Mouse (Mus musculus) ES-CJ7 (cell line): ENCODE data around the gene 0610010F05Rik.

Experiments
- DNase-seq: peaks from one replicate; pipeline ENCODE4 v3.0.0; 2011; ENCODE audit warnings: low read depth, low spot score

Gene 0610010F05Rik

DNA sequence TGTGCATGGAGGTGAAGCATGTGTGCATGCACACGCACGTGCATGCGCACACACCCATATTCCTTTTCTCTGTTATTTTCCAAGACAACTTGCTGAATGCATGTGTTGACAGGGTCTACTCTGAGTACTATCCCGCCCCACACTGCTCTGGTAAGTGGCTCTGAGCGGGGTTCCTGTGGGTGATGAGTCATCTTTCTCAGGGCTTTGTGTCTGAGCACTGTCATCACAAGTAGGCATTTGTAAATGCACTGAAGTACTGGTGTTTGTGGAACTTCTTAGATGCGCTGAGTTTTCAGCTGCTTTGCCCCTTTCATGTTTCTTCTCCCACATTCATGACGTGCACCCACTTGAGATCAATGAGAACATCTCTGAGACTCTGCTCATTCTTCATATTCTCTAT lies 63.3 kb downstream of the 0610010F05Rik start:
- DNase-seq = no peak

- peak; percentile 88 for DNase-seq
Measured at GRCm38 (mm10) chr11:23565761-23566160, 67.7 kb downstream of the 0610010F05Rik start.

DNA sequence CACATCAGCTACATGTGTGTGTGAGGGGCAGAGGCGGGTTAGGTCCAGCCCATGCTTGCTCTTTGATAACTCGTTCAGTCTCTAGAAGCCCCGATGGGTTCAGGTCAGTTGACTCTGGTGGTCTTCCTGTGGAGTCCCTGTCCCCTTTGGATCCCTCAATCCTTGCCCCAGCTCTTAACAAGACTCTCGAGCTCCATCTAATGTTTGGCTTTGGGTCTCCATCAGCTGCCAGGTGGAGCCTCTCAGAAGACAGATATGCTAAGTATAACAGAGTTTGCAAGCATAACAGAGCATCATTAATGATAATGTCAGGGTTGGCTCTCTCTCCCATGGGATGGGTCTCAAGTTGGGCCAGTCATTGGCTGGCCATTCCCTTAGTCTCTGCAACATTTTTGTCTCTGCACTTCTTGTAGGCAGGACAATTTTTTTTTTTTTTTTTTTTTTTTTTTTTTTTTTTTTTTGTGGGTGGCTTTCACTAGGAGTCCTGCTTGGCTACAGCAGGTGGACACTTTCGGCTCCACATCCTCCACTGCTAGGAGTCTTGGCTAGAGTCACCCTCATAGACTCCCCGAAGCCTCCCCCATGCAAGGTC lies 76.3 kb downstream of the 0610010F05Rik start:
- DNase-seq = peak; percentile 61

DNA sequence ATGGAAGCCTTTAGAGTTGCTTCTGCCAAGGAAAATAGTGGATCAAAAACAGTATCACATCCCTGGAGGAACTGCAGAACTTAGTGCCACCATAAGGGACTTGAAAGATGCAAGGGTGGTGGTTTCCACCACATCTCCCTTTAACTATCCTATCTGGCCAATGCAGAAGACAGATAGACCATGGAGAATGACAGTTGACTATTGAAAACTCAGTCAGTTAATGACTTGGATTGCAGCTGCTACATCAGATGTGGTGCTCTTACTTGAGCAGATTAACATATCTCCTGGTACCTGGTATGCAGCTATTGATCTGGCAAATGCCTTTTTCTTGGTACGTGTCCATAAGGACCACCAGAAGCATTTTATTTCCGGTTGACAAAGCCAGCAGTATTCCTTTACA lies 96.0 kb downstream of the 0610010F05Rik start:
- DNase-seq = no peak

- DNase-seq = peak; percentile 68
Measured at GRCm38 (mm10) chr11:23520473-23521205, 112.8 kb downstream of the 0610010F05Rik start, which contains the start of gene 1700093K21Rik. 1700093K21Rik (minus strand) TSS chr11:23521155.

DNA sequence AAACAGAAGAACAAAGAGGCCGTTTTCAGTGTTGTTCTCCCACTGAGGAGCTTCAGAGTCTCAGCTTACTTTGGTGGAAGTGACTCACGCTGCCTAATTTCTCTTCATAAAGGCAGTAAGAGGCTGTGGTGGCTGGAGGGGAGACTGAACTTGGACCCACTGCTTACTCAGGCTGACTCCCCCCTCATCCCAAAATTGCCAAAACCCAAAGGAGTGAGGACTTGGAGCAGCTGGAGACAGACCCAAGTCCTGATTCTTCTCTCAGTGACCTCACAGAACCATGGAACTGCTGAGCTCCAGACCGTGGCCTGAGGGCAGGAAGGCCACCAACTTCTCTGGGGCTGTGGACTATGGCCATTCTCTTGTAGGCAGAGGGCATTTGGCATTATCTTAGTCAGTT lies 114.5 kb downstream of the 0610010F05Rik start:
- no peak for DNase-seq

GRCm38 (mm10) chr11:23515315-23515714 lies 118.1 kb downstream of the 0610010F05Rik start:
- no peak for DNase-seq
